Mouse (Mus musculus): Measurements from ENCODE around the gene Kcnj14. TPM values are rescaled to one million over a fixed set of nuclear protein-coding genes. Genes with fewer than 3 reads are reported as not detected.

The Kcnj14 gene
- polyA plus RNA-seq, 1 experiment from 2014 or later, result 0.73 TPM

DNA sequence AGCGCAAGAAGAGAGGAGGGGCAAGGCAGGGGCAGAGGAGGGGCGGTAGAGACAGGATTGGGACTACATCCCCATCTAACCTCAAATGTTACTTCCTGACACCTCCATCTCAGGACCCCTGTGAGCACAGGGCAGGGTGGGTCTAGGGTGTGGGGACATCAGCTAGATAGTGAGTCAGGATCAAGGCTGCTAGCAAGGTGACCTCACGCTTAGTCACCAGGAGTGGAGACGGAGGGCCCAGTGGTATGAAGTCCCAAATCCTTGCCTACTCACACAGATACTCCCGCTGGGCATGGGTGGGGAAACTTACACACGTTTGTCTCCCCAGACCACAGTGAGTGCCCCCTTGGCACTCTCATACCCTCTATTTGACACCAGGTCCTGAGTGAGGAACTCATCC, 22.0 kb downstream of the Kcnj14 start:
- no peak for ATAC-seq
- 94% methylated on average over 6 of the region's 6 CpGs for WGBS
- Histone ChIP-seq H3K9me3 (no peaks in the 10 kb centered on the region), H3K9ac (replicated peaks) (no peak overlapping the region), H3K27ac (no peak overlapping the region), H3K4me3 (replicated peaks) (no peak overlapping the region), H3K27me3 (peaks cover 15% of the 10 kb centered on the region; the same call in 1 of the 2 replicates), H3K4me1 (replicated peaks) (peaks cover 31% of the 10 kb centered on the region), H3K4me2 (replicated peaks) (no peak overlapping the region), H3K36me3 (peaks cover 80% of the 10 kb centered on the region)

DNA sequence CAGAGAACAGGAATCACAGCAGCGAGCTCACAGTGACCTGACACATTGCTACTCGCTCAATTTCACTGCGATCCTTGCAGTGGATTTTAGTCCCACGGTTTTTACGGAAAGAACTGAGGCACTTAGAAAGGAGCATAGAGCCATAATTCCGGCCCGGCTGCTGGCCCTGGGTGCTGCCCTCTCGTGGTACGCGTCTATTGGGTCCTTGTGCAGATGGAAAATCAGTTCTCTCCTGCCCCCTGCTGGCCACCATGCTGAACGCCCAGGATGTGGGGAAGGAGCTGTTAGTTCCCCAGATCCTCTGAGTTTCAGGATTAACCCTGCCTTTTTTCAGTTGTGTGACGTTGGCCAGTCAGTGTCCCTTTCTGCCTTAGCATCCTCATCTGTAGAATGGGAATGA, 23.2 kb downstream of the Kcnj14 start:
- ATAC-seq, result peak; percentile 41; the same call in 1 of the 2 replicates
- no peak overlapping the region for H3K4me2 ChIP-seq (replicated peaks)
- H3K4me1 ChIP-seq (replicated peaks), result peaks cover 39% of the 10 kb centered on the region
- peaks cover 78% of the 10 kb centered on the region for H3K36me3 ChIP-seq
- peaks cover 28% of the 10 kb centered on the region for H3K27me3 ChIP-seq
- no peaks in the 10 kb centered on the region for H3K9me3 ChIP-seq
- H3K27ac ChIP-seq, result peak overlapping the region; percentile 40; the same call in 1 of the 2 replicates
- 3% methylated on average over 12 of the region's 12 CpGs for whole genome bisulfite sequencing
- no peak overlapping the region for H3K9ac ChIP-seq (replicated peaks)
- no peak overlapping the region for H3K4me3 ChIP-seq (replicated peaks)

DNA sequence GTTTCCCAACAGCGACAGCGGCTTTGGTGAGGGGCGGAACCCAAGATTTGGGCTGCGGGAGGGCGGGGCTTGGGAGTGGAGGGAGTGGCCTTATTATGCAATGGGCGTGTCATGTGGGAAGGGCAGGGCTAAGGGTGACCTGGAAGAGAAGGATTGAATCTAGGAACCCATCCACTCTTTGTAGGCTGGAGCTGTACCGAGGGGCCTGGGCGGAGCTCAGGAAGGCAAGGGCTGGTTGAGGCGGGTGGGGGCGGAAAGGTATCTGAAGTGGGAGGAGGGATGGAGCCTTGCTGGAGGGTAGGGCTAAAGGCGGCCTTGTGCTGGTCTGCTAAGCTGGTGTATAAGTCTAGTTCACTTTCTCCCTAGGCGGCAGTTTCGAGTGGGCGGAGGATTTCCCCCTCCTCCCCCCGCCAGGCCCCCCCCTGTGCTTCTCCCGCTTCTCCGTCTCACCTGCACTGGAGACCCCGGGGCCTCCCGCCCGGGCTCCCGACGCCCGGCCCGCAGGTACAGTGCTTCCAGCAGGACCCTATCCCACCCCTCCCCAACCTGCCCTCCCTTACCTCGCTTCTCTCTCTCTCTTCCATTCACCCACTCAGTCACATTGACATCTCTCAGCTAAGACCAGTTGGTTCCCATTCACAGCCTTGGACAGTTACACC, 23.9 kb downstream of the Kcnj14 start:
- Histone ChIP-seq H3K4me3 (replicated peaks) (no peak overlapping the region), H3K27me3 (peaks cover 34% of the 10 kb centered on the region), H3K9me3 (no peaks in the 10 kb centered on the region), H3K4me2 (replicated peaks) (no peak overlapping the region), H3K27ac (peak overlapping the region; percentile 40; the same call in 1 of the 2 replicates), H3K4me1 (replicated peaks) (peaks cover 34% of the 10 kb centered on the region), H3K9ac (replicated peaks) (no peak overlapping the region), H3K36me3 (peaks cover 80% of the 10 kb centered on the region)
- 24% methylated on average over 21 of the region's 25 CpGs for WGBS
- no peak for ATAC-seq

DNA sequence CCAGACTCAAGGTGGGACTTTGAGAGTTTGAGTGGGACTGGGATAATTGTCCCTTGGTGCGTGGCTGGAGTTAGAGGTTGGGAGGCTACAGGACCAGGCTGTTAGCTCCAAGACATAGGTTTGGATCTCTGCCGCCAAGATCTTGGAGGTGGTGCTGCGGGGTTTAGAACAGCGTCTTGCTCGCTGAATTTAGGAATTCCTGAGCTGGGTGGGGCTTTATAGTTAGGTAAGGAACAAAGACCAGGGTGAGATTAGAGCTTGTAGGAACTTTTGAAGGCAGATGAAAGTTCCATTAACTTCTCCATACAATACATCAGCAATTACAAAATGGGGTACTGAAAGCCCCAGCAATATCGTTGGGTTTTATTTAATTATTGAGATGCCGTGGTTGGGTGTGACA, 24.6 kb downstream of the Kcnj14 start:
- peaks cover 86% of the 10 kb centered on the region for H3K36me3 ChIP-seq
- no peak overlapping the region for H3K4me3 ChIP-seq (replicated peaks)
- H3K4me2 ChIP-seq (replicated peaks), result no peak overlapping the region
- no peak overlapping the region for H3K9ac ChIP-seq (replicated peaks)
- no peak overlapping the region for H3K27ac ChIP-seq
- 49% methylated on average over 7 of the region's 7 CpGs for WGBS
- peaks cover 34% of the 10 kb centered on the region for H3K4me1 ChIP-seq (replicated peaks)
- no peak for ATAC-seq
- no peaks in the 10 kb centered on the region for H3K9me3 ChIP-seq
- H3K27me3 ChIP-seq, result peaks cover 41% of the 10 kb centered on the region

DNA sequence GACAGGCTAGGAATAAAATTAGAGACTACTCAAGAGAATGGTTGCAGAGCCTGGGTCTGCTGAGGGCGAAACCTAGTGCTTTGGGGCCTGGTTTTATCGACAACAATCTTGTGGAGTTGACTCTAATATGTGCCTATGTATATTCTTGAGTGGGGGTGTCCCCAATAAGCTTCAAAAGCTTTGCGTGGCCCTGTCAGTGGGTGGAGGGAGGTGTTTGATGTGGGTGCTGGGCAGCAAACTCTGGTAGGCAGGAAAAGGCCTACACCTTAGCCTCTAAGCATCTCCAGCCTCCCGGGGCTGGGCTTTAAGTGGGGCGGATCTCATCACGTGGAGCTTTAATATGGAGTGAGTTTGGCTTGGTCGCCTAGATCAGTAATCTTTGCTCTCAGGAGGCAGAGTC, 25.7 kb downstream of the Kcnj14 start:
- peak overlapping the region; percentile 58 for H3K4me2 ChIP-seq (replicated peaks)
- H3K4me1 ChIP-seq (replicated peaks), result peaks cover 34% of the 10 kb centered on the region
- H3K36me3 ChIP-seq, result peaks cover 91% of the 10 kb centered on the region
- H3K27me3 ChIP-seq, result peaks cover 49% of the 10 kb centered on the region
- no peak overlapping the region for H3K4me3 ChIP-seq (replicated peaks)
- no peak overlapping the region for H3K9ac ChIP-seq (replicated peaks)
- no peak for ATAC-seq
- H3K27ac ChIP-seq, result no peak overlapping the region
- 57% methylated on average over 7 of the region's 7 CpGs for WGBS
- H3K9me3 ChIP-seq, result no peaks in the 10 kb centered on the region

DNA sequence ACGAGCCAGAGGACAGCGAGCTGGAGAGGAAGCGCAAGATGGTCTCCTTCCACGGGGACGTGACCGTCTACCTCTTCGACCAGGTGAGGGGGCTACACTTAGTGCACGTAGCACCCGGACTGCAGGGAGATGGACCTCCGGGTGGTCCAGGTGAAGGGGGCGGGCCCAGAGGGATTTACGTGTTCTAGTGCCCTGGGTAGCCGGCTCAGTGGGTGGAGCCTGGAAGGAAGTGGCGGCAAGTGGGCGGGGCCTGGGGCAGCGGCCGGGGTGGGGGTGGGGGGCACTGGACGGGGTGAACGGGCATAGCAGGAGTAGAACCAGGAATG, 26.1 kb downstream of the Kcnj14 start:
- peaks cover 91% of the 10 kb centered on the region for H3K36me3 ChIP-seq
- peaks cover 34% of the 10 kb centered on the region for H3K4me1 ChIP-seq (replicated peaks)
- peak overlapping the region; percentile 36 for H3K4me3 ChIP-seq (replicated peaks)
- WGBS, result 1% methylated on average over 19 of the region's 19 CpGs
- H3K27ac ChIP-seq, result no peak overlapping the region
- H3K9ac ChIP-seq (replicated peaks), result peak overlapping the region; percentile 68
- ATAC-seq, result no peak
- H3K9me3 ChIP-seq, result no peaks in the 10 kb centered on the region
- peaks cover 49% of the 10 kb centered on the region for H3K27me3 ChIP-seq
- H3K4me2 ChIP-seq (replicated peaks), result peak overlapping the region; percentile 58

DNA sequence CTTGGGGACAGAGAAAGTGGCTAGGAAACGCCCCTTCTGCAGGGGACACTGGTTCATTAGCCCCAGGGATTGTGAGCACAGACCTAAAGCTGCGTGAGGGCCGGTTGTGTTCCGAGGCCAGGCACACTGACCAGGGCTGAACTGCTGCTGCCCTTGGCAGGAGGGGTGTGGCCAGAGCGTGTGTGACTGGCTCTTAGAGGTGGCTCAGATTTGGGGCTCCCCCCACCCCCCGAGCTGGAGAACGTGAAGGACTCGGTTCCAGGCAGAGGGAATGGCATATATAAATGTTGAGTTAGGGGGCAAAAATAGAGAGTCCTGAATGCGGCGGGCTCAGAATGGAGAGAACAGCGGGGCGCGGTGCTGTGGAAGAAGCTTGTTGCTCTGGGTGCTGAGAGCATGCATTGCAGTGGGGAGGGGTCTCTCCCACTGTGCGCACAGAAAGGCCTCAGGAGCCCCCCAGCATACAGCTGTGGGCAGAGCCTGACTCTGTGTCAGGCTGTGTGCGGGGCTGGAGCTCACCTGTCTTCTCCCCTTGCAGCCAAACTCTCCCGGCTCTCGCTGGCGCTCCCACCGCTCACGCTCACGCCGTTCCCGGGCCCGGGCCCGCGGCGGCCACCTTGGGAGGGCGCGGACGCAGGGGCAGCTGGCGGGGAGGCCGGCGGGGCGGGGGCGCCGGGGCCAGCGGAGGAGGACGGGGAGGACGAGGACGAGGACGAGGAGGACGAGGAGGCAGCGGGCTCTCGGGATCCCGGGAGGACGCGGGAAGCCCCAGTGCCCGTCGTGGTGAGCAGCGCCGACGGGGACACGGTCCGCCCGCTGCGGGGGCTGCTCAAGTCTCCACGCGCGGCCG, 26.7 kb downstream of the Kcnj14 start:
- ATAC-seq, result no peak
- Histone ChIP-seq H3K4me2 (replicated peaks) (peak overlapping the region; percentile 58), H3K4me1 (replicated peaks) (peaks cover 34% of the 10 kb centered on the region), H3K27ac (no peak overlapping the region), H3K27me3 (peaks cover 49% of the 10 kb centered on the region), H3K36me3 (peaks cover 91% of the 10 kb centered on the region), H3K9me3 (no peaks in the 10 kb centered on the region), H3K4me3 (replicated peaks) (peak overlapping the region; percentile 36), H3K9ac (replicated peaks) (peak overlapping the region; percentile 68)
- WGBS, result 2% methylated on average over 60 of the region's 60 CpGs

DNA sequence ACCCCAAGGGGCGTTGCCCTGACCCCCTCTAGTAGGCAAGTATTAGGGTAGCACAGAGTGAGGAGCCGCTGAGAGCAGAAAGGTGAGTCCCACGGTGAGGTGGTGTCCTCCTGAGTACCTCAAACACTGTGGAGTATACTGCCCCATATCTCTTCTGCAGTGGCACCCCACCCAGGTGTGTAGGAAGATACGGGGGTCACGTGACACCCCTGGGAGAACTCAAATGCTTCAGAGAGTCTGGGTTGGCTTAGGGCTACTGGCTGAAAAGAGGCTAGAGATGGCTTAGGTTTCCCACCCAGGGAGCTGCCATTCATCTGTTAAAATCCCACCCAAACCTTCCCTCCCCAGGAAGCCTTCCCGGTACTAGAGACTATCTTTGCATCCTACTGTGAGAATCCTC, 27.6 kb downstream of the Kcnj14 start:
- ATAC-seq, result no peak
- Histone ChIP-seq H3K27me3 (peaks cover 49% of the 10 kb centered on the region), H3K9ac (replicated peaks) (peak overlapping the region; percentile 68), H3K36me3 (peaks cover 91% of the 10 kb centered on the region), H3K4me2 (replicated peaks) (peak overlapping the region; percentile 58), H3K4me3 (replicated peaks) (peak overlapping the region; percentile 36; the same call in 1 of the 2 replicates), H3K27ac (no peak overlapping the region), H3K9me3 (no peaks in the 10 kb centered on the region), H3K4me1 (replicated peaks) (peaks cover 34% of the 10 kb centered on the region)
- WGBS, result 43% methylated on average over 6 of the region's 6 CpGs

DNA sequence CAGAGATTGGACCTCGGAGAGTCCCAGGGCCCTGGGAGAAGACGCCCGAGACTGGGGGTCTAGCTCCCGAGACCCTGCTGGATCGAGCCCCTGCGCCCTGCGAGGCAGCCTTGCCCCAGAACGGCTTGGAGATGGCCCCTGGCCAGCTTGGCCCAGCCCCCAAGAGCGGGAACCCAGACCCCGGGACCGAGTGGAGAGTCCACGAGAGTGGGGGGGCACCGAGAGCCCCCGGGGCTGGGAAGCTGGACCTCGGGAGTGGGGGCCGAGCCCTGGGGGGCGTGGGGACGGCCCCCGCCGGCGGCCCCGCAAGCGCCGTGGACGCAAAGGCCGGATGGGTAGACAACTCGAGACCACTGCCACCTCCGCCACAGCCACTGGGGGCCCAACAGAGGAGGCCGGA, 29.6 kb downstream of the Kcnj14 start:
- Histone ChIP-seq H3K27ac (no peak overlapping the region), H3K9ac (replicated peaks) (no peak overlapping the region), H3K36me3 (peaks cover 92% of the 10 kb centered on the region), H3K4me2 (replicated peaks) (no peak overlapping the region), H3K27me3 (peaks cover 47% of the 10 kb centered on the region), H3K9me3 (no peaks in the 10 kb centered on the region), H3K4me1 (replicated peaks) (peaks cover 23% of the 10 kb centered on the region), H3K4me3 (replicated peaks) (no peak overlapping the region)
- WGBS, result 95% methylated on average over 29 of the region's 29 CpGs
- ATAC-seq, result no peak

DNA sequence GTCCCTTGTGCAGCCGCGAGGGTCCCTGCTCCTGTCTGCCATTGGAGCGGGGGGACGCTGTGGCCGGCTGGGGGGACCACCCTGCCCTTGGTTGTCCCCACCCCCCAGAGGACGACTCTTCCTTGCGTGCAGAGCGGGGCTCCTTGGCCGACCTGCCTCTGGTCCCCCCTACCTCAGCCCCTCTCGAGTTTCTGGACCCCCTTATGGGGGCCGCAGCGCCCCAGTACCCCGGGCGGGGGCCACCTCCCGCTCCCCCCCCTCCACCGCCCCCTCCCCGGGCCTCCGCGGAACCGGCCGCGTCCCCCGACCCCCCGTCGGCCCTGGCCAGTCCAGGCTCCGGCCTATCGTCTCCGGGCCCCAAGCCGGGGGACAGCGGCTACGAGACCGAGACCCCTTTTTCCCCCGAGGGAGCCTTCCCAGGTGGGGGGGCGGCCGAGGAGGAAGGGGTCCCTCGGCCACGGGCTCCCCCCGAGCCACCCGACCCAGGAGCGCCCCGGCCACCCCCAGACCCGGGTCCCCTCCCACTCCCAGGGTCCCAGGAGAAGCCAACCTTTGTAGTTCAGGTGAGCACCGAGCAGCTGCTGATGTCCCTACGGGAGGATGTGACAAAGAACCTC, 30.5 kb downstream of the Kcnj14 start:
- H3K4me2 ChIP-seq (replicated peaks), result no peak overlapping the region
- H3K27me3 ChIP-seq, result peaks cover 43% of the 10 kb centered on the region
- peaks cover 23% of the 10 kb centered on the region for H3K4me1 ChIP-seq (replicated peaks)
- no peaks in the 10 kb centered on the region for H3K9me3 ChIP-seq
- H3K27ac ChIP-seq, result no peak overlapping the region
- peaks cover 97% of the 10 kb centered on the region for H3K36me3 ChIP-seq
- WGBS, result 91% methylated on average over 41 of the region's 44 CpGs
- H3K4me3 ChIP-seq (replicated peaks), result no peak overlapping the region
- ATAC-seq, result no peak
- H3K9ac ChIP-seq (replicated peaks), result no peak overlapping the region

DNA sequence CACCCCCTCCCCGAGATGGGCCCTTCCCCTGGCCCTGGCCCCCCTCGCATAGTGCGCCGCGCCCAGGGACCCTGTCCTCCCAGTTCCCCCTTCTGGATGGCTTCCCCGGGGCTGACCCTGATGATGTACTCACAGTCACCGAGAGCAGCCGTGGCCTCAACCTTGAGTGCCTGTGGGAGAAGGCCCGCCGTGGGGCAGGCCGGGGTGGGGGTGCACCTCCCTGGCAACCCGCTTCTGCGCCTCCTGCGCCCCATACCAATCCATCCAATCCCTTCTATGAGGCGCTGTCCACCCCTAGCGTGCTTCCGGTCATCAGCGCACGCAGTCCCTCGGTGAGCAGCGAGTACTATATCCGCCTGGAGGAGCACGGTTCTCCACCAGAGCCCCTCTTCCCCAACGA, 31.3 kb downstream of the Kcnj14 start:
- no peak overlapping the region for H3K4me2 ChIP-seq (replicated peaks)
- H3K4me3 ChIP-seq (replicated peaks), result no peak overlapping the region
- H3K27ac ChIP-seq, result no peak overlapping the region
- 89% methylated on average over 24 of the region's 24 CpGs for WGBS
- peaks cover 97% of the 10 kb centered on the region for H3K36me3 ChIP-seq
- H3K27me3 ChIP-seq, result peaks cover 40% of the 10 kb centered on the region
- no peak overlapping the region for H3K9ac ChIP-seq (replicated peaks)
- ATAC-seq, result no peak
- H3K4me1 ChIP-seq (replicated peaks), result peaks cover 15% of the 10 kb centered on the region
- H3K9me3 ChIP-seq, result no peaks in the 10 kb centered on the region
